8 mouse cellular contexts compared by ENCODE assay signal in genomic region chr13:17804909-17805613, GRCm38 (mm10). TPM values are rescaled to one million over a fixed set of nuclear protein-coding genes. Genes with fewer than 3 reads are reported as not detected.
DNase-seq lines count a peak whose midpoint lies in the region; ATAC-seq and TF ChIP-seq lines count a peak whose summit lies in the region.

Gene Cdk13 (minus strand): TSS chr13:17805097.

- H3K79me2 ChIP-seq in heart, adult 2 months (replicated peaks; ENCODE audit: control insufficient read depth, insufficient read depth, low read length) = no peaks in the 10 kb centered on the region

- no peaks in the 10 kb centered on the region for H3K9me3 ChIP-seq in embryonic facial prominence, embryonic 14.5 days (ENCODE audit: control insufficient read depth, low read length)
- no peaks in the 10 kb centered on the region for H3K9me3 ChIP-seq in limb, embryonic 13.5 days
- no peaks in the 10 kb centered on the region for H3K9me3 ChIP-seq in midbrain, embryonic 16.5 days (replicated peaks; ENCODE audit: control insufficient read depth, low read length, poor library complexity, severe bottlenecking)

- peak; percentile 95 for ATAC-seq in embryonic facial prominence, embryonic 14.5 days (ENCODE audit: low read depth)
- ATAC-seq in limb, embryonic 13.5 days (ENCODE audit: low FRiP score, low read depth) = peak; percentile 97
- peak; percentile 97 for ATAC-seq in midbrain, embryonic 16.5 days

- peak within 1 kb of the TSS; percentile 86 for H3K4me2 ChIP-seq in embryonic facial prominence, embryonic 14.5 days (ENCODE audit: low read depth, low read length)
- H3K4me2 ChIP-seq in limb, embryonic 13.5 days (replicated peaks) = peak within 1 kb of the TSS; percentile 93
- H3K4me2 ChIP-seq in midbrain, embryonic 16.5 days (ENCODE audit: low read length) = peak within 1 kb of the TSS; percentile 88

- peak; percentile 86 for TF ChIP-seq EP300 in heart, adult 2 months (IDR thresholded peaks at IDR 0.05; ENCODE audit: insufficient read depth, low read depth, low read length)

- WGBS in embryonic facial prominence, embryonic 14.5 days = under 1% methylated on average over 26 of the region's 110 CpGs
- WGBS in heart, adult 2 months = under 1% methylated on average over 90 of the region's 110 CpGs
- under 1% methylated on average over 84 of the region's 110 CpGs for WGBS in limb, embryonic 13.5 days
- under 1% methylated on average over 66 of the region's 110 CpGs for WGBS in midbrain, embryonic 16.5 days

- peak; percentile 99 for TF ChIP-seq POLR2A in heart, adult 2 months (IDR thresholded peaks at IDR 0.05; ENCODE audit: insufficient read depth, low read depth, low read length)

- intact Hi-C loops in heart, adult 2 months (cut with DNase I) = loop anchor here (1.0 to 2.0 kb wide), 3 partner anchors 32 to 140 kb away; partner anchors contain the start of genes Mplkip, Rala and Sugct

- peak; percentile 95 for DNase-seq in 3T3-L1 (ENCODE audit: low read depth, low spot score)
- DNase-seq in adrenal gland, postnatal 4 days (ENCODE audit: low spot score in 2 of 2) = peak; percentile 97 to 98
- DNase-seq in embryonic facial prominence, embryonic 14.5 days (ENCODE audit: low spot score) = peak; percentile 99
- DNase-seq in heart, adult 2 months = peak; percentile 99 to 100
- peak; percentile 99 for DNase-seq in kidney, adult 8-10 months
- DNase-seq in spleen, postnatal 10 days (ENCODE audit: low spot score in 2 of 2) = peak; percentile 94 to 99

- peaks cover 14% of the 10 kb centered on the region; the same call in 1 of the 2 replicates for H3K4me1 ChIP-seq in embryonic facial prominence, embryonic 14.5 days (ENCODE audit: control insufficient read depth, insufficient read depth, low read length)
- H3K4me1 ChIP-seq in heart, adult 2 months (ENCODE audit: control insufficient read depth, insufficient read depth, low read length) = no peaks in the 10 kb centered on the region; the same call in 1 of the 2 replicates
- H3K4me1 ChIP-seq in limb, embryonic 13.5 days = peaks cover 13% of the 10 kb centered on the region
- H3K4me1 ChIP-seq in midbrain, embryonic 16.5 days (ENCODE audit: control insufficient read depth, insufficient read depth, low read length) = peaks cover 19% of the 10 kb centered on the region

- H3K36me3 ChIP-seq in embryonic facial prominence, embryonic 14.5 days (ENCODE audit: control insufficient read depth, insufficient read depth, low read length) = peaks cover 6% of the 10 kb centered on the region; the same call in 1 of the 2 replicates
- peaks cover 14% of the 10 kb centered on the region for H3K36me3 ChIP-seq in heart, adult 2 months (ENCODE audit: control insufficient read depth, insufficient read depth, low read length)
- peaks cover 6% of the 10 kb centered on the region; the same call in 1 of the 2 replicates for H3K36me3 ChIP-seq in limb, embryonic 13.5 days
- H3K36me3 ChIP-seq in midbrain, embryonic 16.5 days (ENCODE audit: control insufficient read depth, insufficient read depth, low read length) = no peaks in the 10 kb centered on the region

- H3K27me3 ChIP-seq in embryonic facial prominence, embryonic 14.5 days (replicated peaks; ENCODE audit: control insufficient read depth, insufficient read depth, low read length) = no peaks in the 10 kb centered on the region
- no peaks in the 10 kb centered on the region for H3K27me3 ChIP-seq in heart, adult 2 months (ENCODE audit: control insufficient read depth, insufficient read depth, low read length)
- H3K27me3 ChIP-seq in limb, embryonic 13.5 days = no peaks in the 10 kb centered on the region
- no peaks in the 10 kb centered on the region for H3K27me3 ChIP-seq in midbrain, embryonic 16.5 days (ENCODE audit: control insufficient read depth, insufficient read depth, low read depth, low read length)

- peak within 1 kb of the TSS; percentile 97 for H3K27ac ChIP-seq in embryonic facial prominence, embryonic 14.5 days (replicated peaks; ENCODE audit: low read depth, low read length)
- H3K27ac ChIP-seq in heart, adult 2 months = peak within 1 kb of the TSS; percentile 95
- peak within 1 kb of the TSS; percentile 97 for H3K27ac ChIP-seq in limb, embryonic 13.5 days
- H3K27ac ChIP-seq in midbrain, embryonic 16.5 days (ENCODE audit: low read length) = peak within 1 kb of the TSS; percentile 97

- peak within 1 kb of the TSS; percentile 93 for H3K9ac ChIP-seq in embryonic facial prominence, embryonic 14.5 days (ENCODE audit: low read depth, low read length)
- peak within 1 kb of the TSS; percentile 99 for H3K9ac ChIP-seq in heart, adult 2 months (ENCODE audit: low read depth, low read length)
- H3K9ac ChIP-seq in limb, embryonic 13.5 days = peak within 1 kb of the TSS; percentile 98
- H3K9ac ChIP-seq in midbrain, embryonic 16.5 days (ENCODE audit: low read depth, low read length) = peak within 1 kb of the TSS; percentile 95

- peak within 1 kb of the TSS; percentile 98 for H3K4me3 ChIP-seq in embryonic facial prominence, embryonic 14.5 days (ENCODE audit: low read depth, low read length)
- peak within 1 kb of the TSS; percentile 79 for H3K4me3 ChIP-seq in heart, adult 2 months
- H3K4me3 ChIP-seq in limb, embryonic 13.5 days = peak within 1 kb of the TSS; percentile 100
- H3K4me3 ChIP-seq in midbrain, embryonic 16.5 days (ENCODE audit: low read depth, low read length) = peak within 1 kb of the TSS; percentile 83

- 0 out of 2 replicates have a peak, but pooled peaks have one; percentile 6 for TF ChIP-seq CTCF in heart, adult 2 months (IDR thresholded peaks at IDR 0.05)

RNA-seq across cellular contexts. Expression of gene Cdk13, which starts in this region (rescaled TPM):
- 10 to 100 TPM; 62.6 to 68.6 TPM for total RNA-seq in adrenal gland, postnatal 4 days (2021)
- polyA plus RNA-seq in embryonic facial prominence, embryonic 14.5 days (2014; fragmentation: Nextera tagmentation; extraction: Ambion mirVana) = 18.7 and 20.3 TPM in 2 replicates
- total RNA-seq in heart, adult 2 months (2021) = 10 to 100 TPM; 22.4 to 24.7 TPM
- 12.5 and 14.7 TPM in 2 replicates for polyA plus RNA-seq in heart, adult 2 months (2012; rRNA removed)
- 18.1 and 19.7 TPM in 2 replicates for polyA plus RNA-seq in limb, embryonic 13.5 days (2015; fragmentation: Nextera tagmentation; extraction: Ambion mirVana)
- polyA plus RNA-seq in midbrain, embryonic 16.5 days (2015; fragmentation: Nextera tagmentation; extraction: Ambion mirVana) = 11.8 and 16.0 TPM in 2 replicates

Comparison
In these comparisons a context has a peak if more than half of its experiments do, and no peak if none do; other contexts are left out.
1. Peak in every context shown above with its lines: DNase-seq, ATAC-seq, H3K4me3 ChIP-seq and H3K27ac ChIP-seq.